Mouse (Mus musculus): ENCODE data around the gene Rars. TPM values are rescaled to one million over a fixed set of nuclear protein-coding genes. Genes with fewer than 3 reads are reported as not detected.
"Not testable (repeated sequence)": the region's sequence is repeated elsewhere in the genome, so short reads cannot be mapped to it uniquely, and the experiment has no call there.

Gene Rars
- total RNA-seq, 4 experiments from 2014 or later = 67.5 to 76.1 (median 74.2) TPM

- peak; percentile 93 for DNase-seq
These were observed 4.3 kb upstream of the Rars start for GRCm38 (mm10) chr11:35838345-35839338.

DNA sequence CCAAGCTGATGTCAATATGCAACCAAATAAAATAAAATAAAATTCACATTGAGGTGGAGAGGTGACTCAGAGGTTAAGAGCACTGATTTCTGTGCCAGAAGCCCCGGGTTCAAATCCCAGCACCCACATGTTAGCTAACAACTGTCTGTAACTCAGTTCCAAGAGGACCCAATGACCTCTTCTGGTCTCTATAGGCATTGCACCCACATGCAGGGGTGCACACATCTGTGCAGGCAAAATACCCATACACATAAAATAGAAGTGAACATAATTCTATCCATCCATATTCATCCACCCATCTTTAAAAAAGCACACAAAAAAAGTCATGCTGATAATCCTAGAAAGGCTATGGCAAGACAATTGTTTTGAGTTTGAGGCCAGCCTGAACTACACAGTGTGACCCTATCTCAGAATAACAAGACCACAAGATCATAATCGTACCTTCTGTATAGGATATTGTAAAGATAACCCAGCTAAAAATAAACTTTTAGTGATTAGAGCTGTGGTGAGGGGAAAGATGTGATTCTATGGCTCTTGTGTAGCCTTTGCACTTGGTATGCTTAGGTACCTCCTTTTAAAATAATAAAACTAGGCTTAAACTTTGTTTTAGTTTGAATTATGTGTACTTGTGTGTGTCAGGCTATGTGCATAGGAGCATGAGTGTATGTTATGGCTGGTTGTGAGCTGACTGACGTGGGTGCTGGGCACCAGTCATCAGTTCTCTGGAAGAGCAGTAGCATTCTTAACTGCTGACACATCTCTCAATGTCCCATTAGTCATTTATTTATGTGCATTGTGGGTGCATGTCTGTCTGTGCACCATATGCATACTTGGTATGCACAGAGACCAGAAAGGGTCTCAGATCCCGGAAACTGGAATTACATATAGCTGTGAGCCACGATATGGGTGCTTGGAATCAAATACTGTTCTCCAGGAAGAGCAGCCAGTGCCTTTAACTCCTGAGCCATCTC lies 3.1 kb upstream of the Rars start:
- no peak for DNase-seq

- no peak for DNase-seq
These were observed 1.0 kb downstream of the Rars start for GRCm38 (mm10) chr11:35833270-35833669.

GRCm38 (mm10) chr11:35832139-35832538 lies 2.2 kb downstream of the Rars start:
- no peak for DNase-seq

DNA sequence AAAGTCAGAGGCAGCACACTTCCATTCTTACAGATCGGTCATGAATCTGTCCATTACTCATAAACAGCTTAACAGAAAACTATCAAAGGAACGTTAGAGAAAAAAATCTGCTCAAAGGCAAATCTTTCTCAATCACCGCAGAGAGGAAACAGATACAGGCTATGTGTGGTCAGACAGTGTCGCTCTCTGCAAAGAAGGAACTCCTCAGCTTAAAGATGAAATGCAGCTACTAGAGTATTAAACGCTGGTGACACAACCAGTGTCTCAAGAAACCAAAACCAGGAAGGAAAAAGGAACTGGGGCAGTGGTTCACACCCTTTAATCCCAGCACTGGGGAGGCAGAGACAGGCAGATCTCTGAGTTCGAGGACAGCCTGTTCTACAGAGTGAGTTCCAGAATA lies 6.6 kb downstream of the Rars start:
- DNase-seq = no peak

DNA sequence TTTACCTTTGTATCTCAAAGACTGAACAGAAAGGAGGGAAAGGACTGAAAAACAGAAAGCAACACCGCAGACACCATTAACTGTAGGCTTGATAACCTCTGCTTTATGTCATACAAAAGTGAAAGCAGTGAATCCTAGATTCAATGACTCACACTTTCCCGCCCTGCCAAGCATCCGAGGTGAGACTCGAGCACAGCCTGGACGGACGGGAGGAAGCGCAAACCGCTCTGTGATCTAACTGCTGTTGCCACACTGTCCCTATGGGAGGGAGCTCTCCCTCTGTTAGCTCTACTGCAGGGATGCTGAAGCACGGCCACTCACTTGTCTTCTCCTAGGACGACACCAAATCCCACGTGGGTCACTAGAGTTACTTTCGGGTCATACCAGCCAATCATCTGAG lies 18.0 kb downstream of the Rars start:
- no peak for DNase-seq

- no peak for DNase-seq
These were observed 22.8 kb downstream of the Rars start for GRCm38 (mm10) chr11:35811458-35811857.

GRCm38 (mm10) chr11:35801332-35801731 lies 33.0 kb downstream of the Rars start:
- no peak for DNase-seq

DNA sequence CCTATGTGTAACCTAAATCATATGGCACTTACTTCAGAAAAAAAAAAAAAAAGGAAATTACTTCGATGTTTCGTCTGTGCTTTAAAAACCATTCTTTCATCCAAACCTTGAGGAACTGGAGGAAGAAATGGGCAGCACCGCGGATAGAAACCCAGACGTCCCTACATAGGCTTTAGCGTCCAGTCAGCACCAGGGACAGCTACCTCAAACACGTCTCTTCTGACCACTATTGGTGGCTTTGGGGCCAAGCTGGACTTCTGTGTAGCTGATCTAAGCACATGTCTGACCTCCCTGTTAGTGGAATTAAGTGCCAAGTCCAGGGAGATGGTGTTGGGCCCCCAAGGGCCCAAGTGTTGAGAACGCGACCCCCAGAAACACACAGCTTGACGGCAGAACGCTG lies 35.4 kb downstream of the Rars start, which contains the start of gene Fbll1:
Gene Fbll1, minus strand, starts transcription at position 11 of the 400 bp plus-strand sequence.
- DNase-seq = peak; percentile 11

GRCm38 (mm10) chr11:35798495-35798820 lies 35.8 kb downstream of the Rars start:
- DNase-seq = no peak

GRCm38 (mm10) chr11:35797751-35798494 lies 36.4 kb downstream of the Rars start:
- DNase-seq = no peak

- DNase-seq = not testable (repeated sequence)
These were observed 41.5 kb downstream of the Rars start for GRCm38 (mm10) chr11:35792800-35793199.

- no peak for DNase-seq
These were observed 45.9 kb downstream of the Rars start for GRCm38 (mm10) chr11:35788443-35788842.

DNA sequence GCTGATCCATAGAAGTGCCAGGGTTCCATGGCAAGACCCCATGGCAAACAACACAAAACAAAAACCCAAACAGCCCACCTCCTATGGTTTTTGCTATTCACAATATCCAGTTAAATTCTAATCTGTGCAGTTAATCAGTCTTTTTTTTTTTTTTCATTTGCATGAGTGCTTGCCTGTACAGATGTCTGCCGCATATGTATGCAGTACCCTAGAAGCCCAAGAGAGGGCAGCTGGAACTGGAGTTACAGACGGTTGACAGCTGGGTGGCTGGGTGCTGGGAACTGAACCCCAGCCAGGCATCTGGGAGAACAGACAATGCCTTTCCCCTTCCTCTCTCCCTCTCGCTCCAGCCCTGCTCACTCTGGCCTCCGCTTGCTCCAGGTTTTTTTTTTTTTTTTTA lies 49.8 kb downstream of the Rars start:
- DNase-seq = no peak

DNA sequence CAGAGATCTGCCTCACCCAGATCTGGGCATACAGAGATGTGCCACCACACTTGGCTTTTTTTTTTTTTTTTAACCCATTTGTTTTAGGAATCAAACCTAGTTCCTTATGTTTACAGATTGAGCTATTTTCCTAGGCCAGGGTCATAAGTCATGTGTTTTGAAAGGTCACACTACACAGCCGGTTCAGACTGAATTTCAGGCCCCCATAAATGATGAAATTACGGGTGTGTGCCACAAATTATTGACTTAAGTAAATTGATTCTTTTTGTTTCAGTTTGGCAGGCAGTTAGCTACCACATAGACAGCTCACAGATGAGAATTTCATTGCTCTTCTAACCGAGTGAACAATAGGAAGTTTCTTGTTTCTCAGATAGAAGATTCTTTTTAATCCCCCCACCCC lies 50.3 kb downstream of the Rars start:
- DNase-seq = no peak

- no peak for DNase-seq
These were observed 51.3 kb downstream of the Rars start for GRCm38 (mm10) chr11:35783038-35783437.

DNA sequence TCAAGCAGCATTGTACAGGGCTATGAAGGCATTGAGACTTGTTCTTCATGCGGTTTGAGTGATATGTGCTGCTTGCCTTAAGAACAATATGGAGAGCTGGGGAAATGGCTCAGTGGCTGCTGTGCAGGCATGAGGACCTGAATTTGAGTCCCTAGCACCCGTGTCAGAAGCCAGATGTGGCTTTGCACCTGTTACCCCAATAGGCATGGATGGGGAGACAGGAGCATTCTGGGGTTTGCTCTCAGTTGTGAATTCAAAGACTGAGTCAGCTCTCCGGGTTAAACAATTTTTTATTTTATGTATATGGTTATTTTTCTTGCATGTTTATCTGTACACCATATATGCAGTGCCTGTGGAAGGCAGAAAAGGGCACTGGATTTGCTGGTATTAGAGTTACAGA lies 51.9 kb downstream of the Rars start:
- DNase-seq = no peak

GRCm38 (mm10) chr11:35780336-35780735 lies 54.0 kb downstream of the Rars start:
- no peak for DNase-seq

DNA sequence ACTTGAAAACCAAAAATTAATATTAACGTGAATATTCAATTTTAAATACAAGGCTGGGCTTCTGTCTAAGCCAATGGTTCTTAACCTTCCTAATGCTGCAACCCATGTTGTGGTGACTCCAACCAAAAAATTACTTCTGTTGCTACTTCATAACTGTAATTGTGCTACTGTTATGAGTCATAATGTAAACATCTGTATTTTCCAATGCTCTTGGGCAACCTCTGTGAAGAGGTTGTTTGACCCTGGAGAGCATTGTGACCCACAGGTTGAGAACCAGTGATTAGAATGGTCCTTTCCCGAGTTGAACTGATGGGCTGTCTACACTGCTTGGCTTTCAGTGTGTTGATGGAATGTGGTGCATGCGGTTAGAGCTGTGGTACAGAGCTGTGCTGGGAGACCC lies 57.9 kb downstream of the Rars start:
- no peak for DNase-seq

GRCm38 (mm10) chr11:35775606-35776005 lies 58.7 kb downstream of the Rars start:
- DNase-seq = no peak

DNA sequence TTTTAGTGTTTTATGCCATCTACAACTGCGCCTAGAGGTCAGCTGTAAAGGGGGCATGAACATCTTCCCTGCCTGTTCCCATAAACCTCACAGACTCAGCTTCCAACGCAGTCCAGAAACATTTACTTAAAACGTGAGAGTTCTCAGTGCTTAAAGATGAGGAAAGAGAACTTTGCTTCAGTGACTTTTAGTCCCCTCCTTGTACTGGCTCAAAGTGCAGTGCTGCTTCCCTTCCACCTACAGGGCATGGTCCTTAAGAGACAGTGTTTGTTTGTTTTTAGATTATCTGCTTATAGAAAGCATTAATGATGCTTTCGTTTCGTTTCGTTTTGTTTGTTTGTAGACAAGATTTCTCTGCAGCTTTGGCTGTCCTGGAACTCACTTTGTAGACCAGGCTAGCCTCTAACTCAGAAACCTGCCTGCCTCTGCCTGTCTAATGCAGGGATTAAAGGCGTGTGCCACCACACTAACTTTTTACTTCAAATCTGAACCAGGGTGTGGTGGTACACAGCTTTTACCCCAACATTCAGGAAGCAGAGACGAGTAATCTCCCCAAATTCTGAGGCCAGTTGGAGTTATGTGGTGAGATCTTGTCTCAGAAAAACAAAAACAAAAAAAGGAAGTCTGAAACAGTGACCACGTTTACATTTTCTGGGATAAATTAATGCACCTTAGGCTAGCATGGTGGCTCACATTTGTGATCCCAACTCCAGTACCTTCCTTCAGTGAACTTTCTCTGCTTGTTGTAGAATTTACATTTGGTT lies 63.4 kb downstream of the Rars start:
- no peak for DNase-seq
